Mouse (Mus musculus) intestine, embryonic 15.5 days (tissue): Measurements from ENCODE around the gene Pcsk5. TPM values are rescaled to one million over a fixed set of nuclear protein-coding genes. Genes with fewer than 3 reads are reported as not detected.

Experiments
- ATAC-seq: fragments of 200-750 bp; cut with Nextera tagmentation; 2 replicates; pipeline ENCODE4 v1.8.0; 2017; ENCODE audit warnings: moderate TSS enrichment, moderate library complexity
- H3K27ac ChIP-seq: fragments of 300-500 bp; sonication (generic); 2 replicates; pipeline ENCODE4 v1.5.1; 2015; ENCODE audit warnings: mild to moderate bottlenecking, inconsistent platforms
- H3K27me3 ChIP-seq: fragments of 300-500 bp; sonication (generic); replicated peaks from 2 replicates; pipeline ENCODE4 v1.6.1; 2015; ENCODE audit warnings: inconsistent platforms
- H3K36me3 ChIP-seq: fragments of 300-500 bp; sonication (generic); 2 replicates; pipeline ENCODE4 v1.6.1; 2015; ENCODE audit warnings: inconsistent platforms
- H3K4me1 ChIP-seq: fragments of 300-500 bp; sonication (generic); replicated peaks from 2 replicates; pipeline ENCODE4 v1.6.1; 2015; ENCODE audit warnings: inconsistent platforms
- H3K4me2 ChIP-seq: fragments of 300-500 bp; sonication (generic); replicated peaks from 2 replicates; pipeline ENCODE4 v1.6.1; 2015; ENCODE audit warnings: mild to moderate bottlenecking, inconsistent platforms
- H3K4me3 ChIP-seq: fragments of 300-500 bp; sonication (generic); replicated peaks from 2 replicates; pipeline ENCODE4 v1.5.1; 2015; ENCODE audit warnings: inconsistent platforms
- H3K9ac ChIP-seq: fragments of 300-500 bp; sonication (generic); 2 replicates; pipeline ENCODE4 v1.6.1; 2015; ENCODE audit warnings: inconsistent platforms
- H3K9me3 ChIP-seq: fragments of 300-500 bp; sonication (generic); 2 replicates; pipeline ENCODE4 v1.6.1; 2016; ENCODE audit warnings: inconsistent platforms
- WGBS: fragments of 180-500 bp; shearing (Covaris S2); methylation state at CpG from one replicate; pipeline ENCODE4 v1.1.7; 2015; 5-methylcytosine and 5-hydroxymethylcytosine counted together
- polyA plus RNA-seq: library from polyadenylated mRNA; unstranded; fragments of >200 nt; fragmentation: Nextera tagmentation; extraction: Ambion mirVana; gene quantifications from 2 replicates; pipeline ENCODE4 v1.2.1, GENCODE M21; 2015

The Pcsk5 gene
- polyA plus RNA-seq, 1 experiment from 2014 or later = 29.8 TPM

GRCm38 (mm10) chr19:17691626-17692025, 145.8 kb downstream of the Pcsk5 start:
- H3K9me3 ChIP-seq = no peaks in the 10 kb centered on the region
- H3K36me3 ChIP-seq = no peaks in the 10 kb centered on the region
- 93% methylated on average over 6 of the region's 6 CpGs for WGBS
- H3K27me3 ChIP-seq = no peaks in the 10 kb centered on the region
- H3K4me3 ChIP-seq = no peak overlapping the region
- no peak overlapping the region for H3K4me2 ChIP-seq
- ATAC-seq = no peak
- no peaks in the 10 kb centered on the region for H3K4me1 ChIP-seq
- H3K9ac ChIP-seq = no peak overlapping the region
- no peak overlapping the region for H3K27ac ChIP-seq

- no peaks in the 10 kb centered on the region for H3K4me1 ChIP-seq
- H3K4me3 ChIP-seq = no peak overlapping the region
These were observed 159.1 kb downstream of the Pcsk5 start for GRCm38 (mm10) chr19:17678371-17678770.

GRCm38 (mm10) chr19:17662676-17663075, 174.8 kb downstream of the Pcsk5 start:
- WGBS = 89% methylated on average over 3 of the region's 3 CpGs

More at GRCm38 (mm10) chr19:17678371-17678770, 159.1 kb downstream of the Pcsk5 start:
- WGBS = 76% methylated on average over 7 of the region's 7 CpGs
- Histone ChIP-seq H3K27me3 (no peaks in the 10 kb centered on the region), H3K27ac (no peak overlapping the region), H3K9me3 (no peaks in the 10 kb centered on the region), H3K36me3 (peaks cover 3% of the 10 kb centered on the region; the same call in 1 of the 2 replicates), H3K4me2 (no peak overlapping the region), H3K9ac (no peak overlapping the region)
- ATAC-seq = no peak

GRCm38 (mm10) chr19:17662271-17662670, 175.2 kb downstream of the Pcsk5 start:
- Histone ChIP-seq H3K4me3 (no peak overlapping the region), H3K27me3 (no peaks in the 10 kb centered on the region), H3K27ac (no peak overlapping the region), H3K4me1 (no peaks in the 10 kb centered on the region), H3K36me3 (no peaks in the 10 kb centered on the region), H3K9me3 (no peaks in the 10 kb centered on the region), H3K4me2 (no peak overlapping the region), H3K9ac (no peak overlapping the region)
- 88% methylated on average over 6 of the region's 6 CpGs for WGBS
- no peak for ATAC-seq

More at GRCm38 (mm10) chr19:17662676-17663075, 174.8 kb downstream of the Pcsk5 start:
- H3K27ac ChIP-seq = no peak overlapping the region
- H3K27me3 ChIP-seq = no peaks in the 10 kb centered on the region
- H3K4me1 ChIP-seq = no peaks in the 10 kb centered on the region
- no peaks in the 10 kb centered on the region for H3K36me3 ChIP-seq
- H3K4me3 ChIP-seq = no peak overlapping the region
- no peak for ATAC-seq
- no peak overlapping the region for H3K4me2 ChIP-seq
- H3K9me3 ChIP-seq = no peaks in the 10 kb centered on the region
- no peak overlapping the region for H3K9ac ChIP-seq

GRCm38 (mm10) chr19:17659321-17659720, 178.1 kb downstream of the Pcsk5 start:
- Histone ChIP-seq H3K4me2 (no peak overlapping the region), H3K27me3 (no peaks in the 10 kb centered on the region), H3K9me3 (no peaks in the 10 kb centered on the region), H3K4me3 (no peak overlapping the region), H3K36me3 (no peaks in the 10 kb centered on the region), H3K27ac (no peak overlapping the region), H3K4me1 (no peaks in the 10 kb centered on the region), H3K9ac (no peak overlapping the region)
- WGBS = 69% methylated on average over 3 of the region's 3 CpGs
- ATAC-seq = no peak

- Histone ChIP-seq H3K27ac (no peak overlapping the region), H3K4me3 (no peak overlapping the region), H3K36me3 (no peaks in the 10 kb centered on the region), H3K4me1 (no peaks in the 10 kb centered on the region), H3K4me2 (no peak overlapping the region), H3K9me3 (no peaks in the 10 kb centered on the region), H3K27me3 (no peaks in the 10 kb centered on the region), H3K9ac (no peak overlapping the region)
- ATAC-seq = no peak
- 39% methylated on average over 5 of the region's 5 CpGs for WGBS
These were observed 186.5 kb downstream of the Pcsk5 start for GRCm38 (mm10) chr19:17650831-17651502.

GRCm38 (mm10) chr19:17649967-17650366, 187.5 kb downstream of the Pcsk5 start:
- Histone ChIP-seq H3K27ac (no peak overlapping the region), H3K9ac (no peak overlapping the region), H3K27me3 (no peaks in the 10 kb centered on the region), H3K4me2 (no peak overlapping the region), H3K36me3 (no peaks in the 10 kb centered on the region), H3K4me1 (no peaks in the 10 kb centered on the region), H3K9me3 (no peaks in the 10 kb centered on the region), H3K4me3 (no peak overlapping the region)
- WGBS = 56% methylated on average over 3 of the region's 3 CpGs
- ATAC-seq = no peak

- H3K27ac ChIP-seq = no peak overlapping the region
- H3K4me1 ChIP-seq = no peaks in the 10 kb centered on the region
- H3K36me3 ChIP-seq = no peaks in the 10 kb centered on the region
- no peak overlapping the region for H3K9ac ChIP-seq
- ATAC-seq = no peak
- H3K4me3 ChIP-seq = no peak overlapping the region
- WGBS = 67% methylated on average over 3 of the region's 3 CpGs
- no peaks in the 10 kb centered on the region for H3K9me3 ChIP-seq
- H3K27me3 ChIP-seq = no peaks in the 10 kb centered on the region
- H3K4me2 ChIP-seq = no peak overlapping the region
These were observed 194.2 kb downstream of the Pcsk5 start for GRCm38 (mm10) chr19:17643128-17643797.

GRCm38 (mm10) chr19:17635984-17636383, 201.4 kb downstream of the Pcsk5 start:
- 56% methylated on average over 6 of the region's 6 CpGs for WGBS
- H3K27ac ChIP-seq = no peak overlapping the region
- H3K27me3 ChIP-seq = no peaks in the 10 kb centered on the region
- no peak for ATAC-seq
- no peaks in the 10 kb centered on the region for H3K4me1 ChIP-seq
- H3K4me2 ChIP-seq = no peak overlapping the region
- H3K4me3 ChIP-seq = no peak overlapping the region
- H3K9me3 ChIP-seq = no peaks in the 10 kb centered on the region
- no peaks in the 10 kb centered on the region for H3K36me3 ChIP-seq
- no peak overlapping the region for H3K9ac ChIP-seq

- Histone ChIP-seq H3K27ac (no peak overlapping the region), H3K4me3 (no peak overlapping the region), H3K4me2 (no peak overlapping the region), H3K27me3 (no peaks in the 10 kb centered on the region), H3K9me3 (no peaks in the 10 kb centered on the region), H3K36me3 (no peaks in the 10 kb centered on the region), H3K9ac (no peak overlapping the region), H3K4me1 (no peaks in the 10 kb centered on the region)
- ATAC-seq = no peak
- WGBS = 68% methylated on average over 4 of the region's 4 CpGs
These were observed 221.8 kb downstream of the Pcsk5 start for GRCm38 (mm10) chr19:17615646-17616045.

- Histone ChIP-seq H3K9ac (no peak overlapping the region), H3K4me3 (no peak overlapping the region), H3K27me3 (no peaks in the 10 kb centered on the region), H3K4me2 (no peak overlapping the region), H3K4me1 (no peaks in the 10 kb centered on the region), H3K27ac (no peak overlapping the region), H3K9me3 (no peaks in the 10 kb centered on the region), H3K36me3 (no peaks in the 10 kb centered on the region)
- whole genome bisulfite sequencing = 77% methylated on average over 1 of the region's 1 CpGs
- no peak for ATAC-seq
These were observed 230.9 kb downstream of the Pcsk5 start for GRCm38 (mm10) chr19:17606510-17606909.

- ATAC-seq = no peak
- Histone ChIP-seq H3K9me3 (no peaks in the 10 kb centered on the region), H3K4me3 (no peak overlapping the region), H3K27me3 (no peaks in the 10 kb centered on the region), H3K4me1 (no peaks in the 10 kb centered on the region), H3K9ac (no peak overlapping the region), H3K36me3 (no peaks in the 10 kb centered on the region), H3K27ac (no peak overlapping the region), H3K4me2 (no peak overlapping the region)
- WGBS = 60% methylated on average over 2 of the region's 2 CpGs
These were observed 231.3 kb downstream of the Pcsk5 start for GRCm38 (mm10) chr19:17606093-17606492.

GRCm38 (mm10) chr19:17603322-17603721, 234.1 kb downstream of the Pcsk5 start:
- 51% methylated on average over 3 of the region's 3 CpGs for WGBS
- Histone ChIP-seq H3K27ac (no peak overlapping the region), H3K27me3 (no peaks in the 10 kb centered on the region), H3K9me3 (no peaks in the 10 kb centered on the region), H3K4me3 (no peak overlapping the region), H3K4me1 (no peaks in the 10 kb centered on the region), H3K36me3 (no peaks in the 10 kb centered on the region), H3K4me2 (no peak overlapping the region), H3K9ac (no peak overlapping the region)
- ATAC-seq = no peak
